Mouse (Mus musculus): ENCODE data around the gene Thoc2. TPM values are rescaled to one million over a fixed set of nuclear protein-coding genes. Genes with fewer than 3 reads are reported as not detected.
A peak's percentile ranks its signal among the peaks of the same experiment; 100 is the strongest.
"Not testable (repeated sequence)": the region's sequence is repeated elsewhere in the genome, so short reads cannot be mapped to it uniquely, and the experiment has no call there.

The Thoc2 gene
- polyA plus RNA-seq (2016; fragmentation: Nextera tagmentation; extraction: Ambion mirVana): 107 and 117 TPM in 2 replicates

DNA sequence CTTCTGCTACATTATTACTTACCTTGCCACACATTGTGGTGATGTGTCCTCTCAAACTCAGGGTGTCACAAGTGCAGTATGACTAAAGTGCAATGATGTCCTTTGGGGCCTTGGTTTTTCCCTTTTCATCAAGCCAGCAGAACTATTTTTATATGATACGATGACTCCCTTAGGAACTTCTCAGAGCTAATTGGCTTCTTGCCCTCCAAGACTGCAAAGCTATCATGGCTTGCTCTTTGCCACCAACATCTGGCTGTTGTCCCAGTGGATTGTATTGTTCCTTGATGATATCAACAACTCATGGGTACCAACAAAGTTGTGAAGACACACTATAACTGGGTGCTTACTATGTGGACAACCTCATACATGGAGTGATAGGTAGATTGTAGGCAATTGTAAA, at the start of gene Thoc2:
TSS of gene Thoc2 (minus strand) at position 101 of the 400 bp plus-strand sequence.
- WGBS: 95% methylated on average over 1 of the region's 1 CpGs
- H3K4me1 ChIP-seq: no peaks in the 10 kb centered on the region
- no peak within 1 kb of the TSS for H3K4me2 ChIP-seq (replicated peaks)

DNA sequence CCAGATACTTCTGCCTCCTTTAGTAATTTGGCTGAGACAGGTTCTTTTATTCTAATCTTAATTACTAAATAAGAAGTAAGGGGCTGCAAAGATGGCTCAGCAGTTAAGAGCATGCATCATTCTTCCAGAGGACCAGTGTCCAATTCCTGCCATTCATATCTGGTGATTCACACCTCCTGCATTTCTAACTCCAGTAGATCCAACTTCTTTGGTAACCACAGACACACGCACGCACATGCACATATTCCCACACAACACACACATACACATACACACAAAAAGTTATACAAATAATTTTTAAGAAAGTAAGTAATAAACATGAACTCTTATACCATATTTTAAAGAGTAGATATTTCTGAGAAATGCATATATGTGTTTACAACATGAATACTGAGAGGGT, 49.6 kb upstream of the Thoc2 start:
- H3K27me3 ChIP-seq: no peaks in the 10 kb centered on the region
- H3K27ac ChIP-seq: no peak overlapping the region
- H3K36me3 ChIP-seq: no peaks in the 10 kb centered on the region
- no peak overlapping the region for H3K4me2 ChIP-seq (replicated peaks)
- no peaks in the 10 kb centered on the region for H3K9me3 ChIP-seq (replicated peaks)
- no peaks in the 10 kb centered on the region for H3K4me1 ChIP-seq
- no peak overlapping the region for H3K9ac ChIP-seq
- no peak for ATAC-seq (ENCODE audit: low FRiP score)
- no peak overlapping the region for H3K4me3 ChIP-seq
- 92% methylated on average over 2 of the region's 2 CpGs for WGBS

More for the DNA sequence above, at the start of gene Thoc2:
- Histone ChIP-seq H3K27me3 (no peaks in the 10 kb centered on the region), H3K9me3 (replicated peaks) (no peaks in the 10 kb centered on the region), H3K4me3 (no peak within 1 kb of the TSS), H3K36me3 (no peaks in the 10 kb centered on the region), H3K9ac (no peak within 1 kb of the TSS), H3K27ac (no peak within 1 kb of the TSS)
- no peak for ATAC-seq (ENCODE audit: low FRiP score)

DNA sequence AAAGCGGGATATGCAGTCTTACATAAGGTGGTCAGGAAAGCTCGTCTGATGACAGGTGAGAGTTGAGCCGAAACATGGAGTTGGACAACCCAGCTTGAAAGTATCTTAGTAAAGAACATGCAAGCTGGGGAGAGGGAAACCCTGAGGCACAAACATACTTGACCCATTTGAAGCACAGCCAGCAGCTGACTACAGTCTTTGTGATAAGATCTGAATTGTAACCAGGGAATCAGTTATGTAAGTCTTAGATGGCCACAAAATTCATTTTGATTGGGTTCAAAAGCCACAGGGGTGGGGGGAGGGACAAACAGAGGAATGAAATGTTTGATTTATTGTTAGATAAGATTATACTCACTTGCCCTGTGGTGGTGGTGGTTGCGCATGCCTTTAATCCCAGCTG, 48.9 kb upstream of the Thoc2 start:
- H3K9ac ChIP-seq: no peak overlapping the region
- 83% methylated on average over 4 of the region's 4 CpGs for WGBS
- no peak overlapping the region for H3K27ac ChIP-seq
- no peaks in the 10 kb centered on the region for H3K27me3 ChIP-seq
- H3K4me1 ChIP-seq: no peaks in the 10 kb centered on the region
- H3K9me3 ChIP-seq (replicated peaks): no peaks in the 10 kb centered on the region
- no peak overlapping the region for H3K4me3 ChIP-seq
- no peak for ATAC-seq (ENCODE audit: low FRiP score)
- no peak overlapping the region for H3K4me2 ChIP-seq (replicated peaks)
- no peaks in the 10 kb centered on the region for H3K36me3 ChIP-seq

DNA sequence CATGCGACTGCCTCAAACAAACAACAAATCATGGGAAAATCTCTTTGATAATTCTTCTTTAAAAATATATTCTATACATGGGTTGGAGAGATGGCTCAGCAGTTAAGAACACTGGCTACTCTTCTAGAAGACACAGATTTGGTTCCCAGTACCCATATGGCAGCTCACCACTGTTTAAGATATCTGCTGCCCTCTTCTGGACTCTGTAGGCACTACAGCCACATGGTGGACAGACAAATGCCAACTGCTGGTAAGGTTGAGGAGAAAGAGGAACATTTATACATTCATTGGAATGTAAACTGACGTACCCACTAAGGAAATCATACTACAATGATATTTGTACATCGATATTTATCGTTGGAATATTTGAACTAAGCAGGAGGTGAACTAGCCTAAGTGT, 36.7 kb upstream of the Thoc2 start:
- Histone ChIP-seq H3K4me2 (replicated peaks) (no peak overlapping the region), H3K36me3 (no peaks in the 10 kb centered on the region), H3K4me3 (no peak overlapping the region), H3K9me3 (replicated peaks) (no peaks in the 10 kb centered on the region), H3K4me1 (no peaks in the 10 kb centered on the region), H3K27ac (no peak overlapping the region), H3K27me3 (no peaks in the 10 kb centered on the region), H3K9ac (no peak overlapping the region)
- no peak for ATAC-seq (ENCODE audit: low FRiP score)
- 65% methylated on average over 4 of the region's 4 CpGs for WGBS

DNA sequence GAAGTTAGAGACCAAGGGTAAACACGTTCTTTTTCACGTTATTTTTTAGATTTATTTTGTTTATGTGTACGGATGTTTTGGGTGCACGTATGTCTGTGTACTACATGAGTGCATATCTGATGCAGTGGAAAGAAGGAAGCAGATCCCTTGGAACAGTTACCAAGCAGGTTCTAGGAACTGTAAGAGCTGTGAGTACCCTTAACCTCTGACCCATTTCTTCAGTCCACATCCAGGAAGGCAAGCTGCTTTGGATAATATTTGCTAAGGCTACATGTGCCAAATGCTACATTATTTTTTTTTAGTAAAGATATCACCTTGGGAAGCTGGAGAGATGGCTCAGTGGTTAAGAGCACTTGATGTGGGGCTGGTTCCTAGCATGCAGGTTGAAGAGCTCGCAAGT, 21.4 kb upstream of the Thoc2 start:
- no peak overlapping the region for H3K9ac ChIP-seq
- H3K9me3 ChIP-seq (replicated peaks): no peaks in the 10 kb centered on the region
- H3K36me3 ChIP-seq: no peaks in the 10 kb centered on the region
- no peak overlapping the region for H3K4me3 ChIP-seq
- H3K27me3 ChIP-seq: no peaks in the 10 kb centered on the region
- no peak for ATAC-seq (ENCODE audit: low FRiP score)
- H3K4me1 ChIP-seq: no peaks in the 10 kb centered on the region
- 90% methylated on average over 5 of the region's 5 CpGs for WGBS
- no peak overlapping the region for H3K27ac ChIP-seq
- no peak overlapping the region for H3K4me2 ChIP-seq (replicated peaks)

DNA sequence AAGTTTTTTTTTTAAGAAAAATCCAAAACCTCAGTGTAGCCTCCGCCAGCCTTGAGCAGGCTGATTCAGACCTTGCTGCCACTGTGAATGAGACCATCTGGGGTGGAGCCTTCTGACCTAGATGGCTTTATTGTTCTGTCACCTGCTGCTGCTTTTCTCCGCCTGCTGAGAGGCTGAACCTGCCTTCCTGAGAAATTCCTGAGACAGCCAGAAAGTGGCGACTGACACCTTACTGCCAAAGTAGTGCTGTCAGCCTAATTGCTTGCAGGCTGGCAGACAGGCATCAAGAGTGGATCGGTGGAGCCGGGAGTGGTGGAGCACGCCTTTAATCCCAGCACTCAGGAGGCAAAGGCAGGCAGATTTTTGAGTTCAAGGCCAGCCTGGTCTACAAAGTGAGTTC, 11.3 kb upstream of the Thoc2 start:
- not testable (repeated sequence) for H3K9me3 ChIP-seq (replicated peaks); ATAC-seq (ENCODE audit: low FRiP score); H3K4me3 ChIP-seq; H3K4me2 ChIP-seq (replicated peaks); H3K27me3 ChIP-seq; H3K27ac ChIP-seq; H3K36me3 ChIP-seq; H3K4me1 ChIP-seq; H3K9ac ChIP-seq
- 51% methylated on average over 6 of the region's 6 CpGs for WGBS

DNA sequence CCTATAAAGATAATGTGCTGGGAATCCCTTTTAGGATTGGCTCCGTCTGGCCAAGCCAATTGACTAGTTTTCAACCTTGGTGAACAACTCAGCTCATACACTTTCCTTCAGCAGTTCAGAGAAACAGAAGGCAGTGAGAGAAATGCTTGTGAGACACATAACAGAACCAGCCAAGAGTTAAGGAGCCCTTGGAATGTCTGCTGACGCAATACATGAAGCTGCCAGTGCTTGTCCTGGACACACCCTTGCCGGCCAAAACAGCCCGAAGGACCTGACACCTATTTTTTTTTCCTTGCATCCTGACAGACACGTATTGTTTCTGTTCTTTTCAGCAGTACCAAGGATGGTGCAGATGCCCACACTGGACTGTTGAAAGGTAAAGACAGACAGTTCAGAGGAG, 4.2 kb upstream of the Thoc2 start:
- Histone ChIP-seq H3K27ac (no peak overlapping the region), H3K4me1 (no peaks in the 10 kb centered on the region), H3K4me2 (replicated peaks) (no peak overlapping the region), H3K9me3 (replicated peaks) (no peaks in the 10 kb centered on the region), H3K9ac (no peak overlapping the region), H3K36me3 (no peaks in the 10 kb centered on the region), H3K4me3 (no peak overlapping the region), H3K27me3 (no peaks in the 10 kb centered on the region)
- 81% methylated on average over 5 of the region's 5 CpGs for WGBS
- no peak for ATAC-seq (ENCODE audit: low FRiP score)

DNA sequence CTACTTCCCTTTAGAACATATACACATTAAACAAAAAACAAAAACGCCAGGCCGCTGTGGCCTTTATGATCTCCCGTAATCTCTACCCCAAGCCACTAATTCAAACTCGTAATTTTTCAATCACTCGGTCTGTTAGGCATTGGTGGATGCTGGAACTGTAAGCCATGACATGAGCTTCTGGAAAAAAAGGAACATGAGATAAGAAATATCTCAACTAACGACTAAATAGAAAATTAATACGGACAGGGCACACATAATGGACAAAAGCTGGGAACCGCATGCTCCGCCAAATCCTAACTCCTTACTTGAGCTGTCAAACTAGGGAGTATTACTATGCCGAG, 8.4 kb downstream of the Thoc2 start:
- Histone ChIP-seq H3K36me3 (no peaks in the 10 kb centered on the region), H3K27me3 (no peaks in the 10 kb centered on the region), H3K27ac (no peak overlapping the region), H3K4me2 (replicated peaks) (peak overlapping the region; percentile 60), H3K9ac (no peak overlapping the region), H3K4me1 (0 out of 2 replicates have a peak, but pooled peaks cover 2% of the 10 kb centered on the region), H3K4me3 (peak overlapping the region; percentile 57), H3K9me3 (replicated peaks) (no peaks in the 10 kb centered on the region)
- 43% methylated on average over 10 of the region's 10 CpGs for WGBS
- peak; percentile 17; the same call in 1 of the 2 replicates for ATAC-seq (ENCODE audit: low FRiP score)

DNA sequence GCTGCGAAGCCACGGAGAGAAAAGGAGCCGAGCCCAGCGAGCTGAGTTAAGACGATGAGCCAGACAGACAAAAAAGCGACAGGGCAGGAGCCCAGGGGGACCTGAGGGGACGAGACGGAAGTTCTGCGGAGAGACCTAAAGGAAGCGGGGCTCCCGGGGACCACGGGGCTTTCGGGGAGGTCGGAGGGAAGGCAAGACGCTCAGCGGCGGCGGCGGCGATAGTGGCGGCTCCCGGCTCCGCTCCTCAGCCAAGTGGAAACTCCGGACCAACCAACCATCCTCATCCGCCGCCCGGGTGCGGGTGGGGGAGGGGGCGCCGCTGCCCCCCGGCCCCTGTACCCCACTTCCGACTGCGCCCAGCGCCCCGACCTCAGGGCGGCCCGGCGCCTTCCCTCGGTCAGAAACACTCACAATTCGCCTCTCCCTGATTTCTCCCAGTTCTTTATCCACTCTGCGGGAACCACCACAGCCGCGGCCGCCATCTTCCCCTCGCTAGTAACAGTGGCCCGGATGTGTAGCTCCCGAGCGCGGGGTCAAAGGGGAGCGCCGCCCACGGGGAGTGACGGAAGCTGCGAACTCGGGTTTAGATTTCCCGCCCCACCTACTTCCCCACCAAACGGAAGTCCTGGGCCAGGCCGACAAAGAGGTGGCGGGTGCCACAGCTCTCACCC, 8.9 kb downstream of the Thoc2 start:
- peak; percentile 96 for ATAC-seq (ENCODE audit: low FRiP score)
- H3K4me2 ChIP-seq (replicated peaks): peak overlapping the region; percentile 60

DNA sequence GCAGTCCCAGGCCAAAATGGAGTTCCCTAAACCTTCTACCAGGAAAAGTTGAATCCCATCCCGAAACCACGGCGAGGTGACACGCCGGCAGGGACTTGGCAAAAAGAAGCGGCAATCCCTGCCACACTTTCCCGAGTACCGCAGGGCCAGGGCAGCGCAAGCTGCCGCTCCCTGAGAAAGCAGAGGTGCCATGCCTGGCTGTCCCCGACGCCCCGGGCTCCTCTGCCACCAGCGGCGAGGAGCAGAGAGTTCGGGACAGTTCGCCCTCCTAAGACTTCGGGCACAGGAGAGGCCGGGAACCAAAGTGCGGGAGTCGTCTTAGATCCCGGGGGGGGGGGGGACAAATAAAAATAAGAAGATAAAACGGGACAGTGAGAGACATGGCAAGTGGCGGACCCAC, 9.5 kb downstream of the Thoc2 start:
- H3K9me3 ChIP-seq (replicated peaks): no peaks in the 10 kb centered on the region
- H3K9ac ChIP-seq: peak overlapping the region; percentile 75
- H3K4me2 ChIP-seq (replicated peaks): peak overlapping the region; percentile 60
- peak; percentile 22; the same call in 1 of the 2 replicates for ATAC-seq (ENCODE audit: low FRiP score)
- H3K4me1 ChIP-seq: 0 out of 2 replicates have a peak, but pooled peaks cover 2% of the 10 kb centered on the region
- no peaks in the 10 kb centered on the region for H3K27me3 ChIP-seq
- 23% methylated on average over 24 of the region's 24 CpGs for WGBS
- peak overlapping the region; percentile 87 for H3K27ac ChIP-seq
- peak overlapping the region; percentile 57 for H3K4me3 ChIP-seq
- no peaks in the 10 kb centered on the region for H3K36me3 ChIP-seq

More for the DNA sequence above, 8.9 kb downstream of the Thoc2 start:
- H3K36me3 ChIP-seq: no peaks in the 10 kb centered on the region
- WGBS: 24% methylated on average over 31 of the region's 59 CpGs
- H3K4me3 ChIP-seq: peak overlapping the region; percentile 57
- H3K9ac ChIP-seq: peak overlapping the region; percentile 75
- H3K9me3 ChIP-seq (replicated peaks): no peaks in the 10 kb centered on the region
- H3K27ac ChIP-seq: peak overlapping the region; percentile 87
- H3K27me3 ChIP-seq: no peaks in the 10 kb centered on the region
- 0 out of 2 replicates have a peak, but pooled peaks cover 2% of the 10 kb centered on the region for H3K4me1 ChIP-seq

DNA sequence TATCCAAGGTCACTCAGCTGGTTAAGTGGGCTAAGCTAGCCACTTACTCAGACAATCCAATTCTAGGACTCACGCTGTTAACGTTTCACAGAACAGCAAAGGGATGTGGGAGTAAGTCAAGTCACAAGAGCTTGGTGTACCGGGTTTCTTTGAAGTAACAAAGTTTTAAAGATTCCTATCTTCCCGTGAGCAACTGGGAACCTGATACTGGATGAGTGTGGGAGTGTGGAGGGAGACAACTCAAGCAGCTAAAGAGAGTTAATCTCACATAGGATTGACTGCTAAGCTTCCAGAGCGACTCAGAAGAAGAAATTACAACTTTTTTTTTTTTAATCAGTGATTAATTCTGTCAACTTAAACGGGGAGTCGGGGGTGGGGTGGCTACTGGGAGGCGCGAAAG, 10.0 kb downstream of the Thoc2 start:
- Histone ChIP-seq H3K4me3 (peak overlapping the region; percentile 57), H3K4me2 (replicated peaks) (peak overlapping the region; percentile 60), H3K9me3 (replicated peaks) (no peaks in the 10 kb centered on the region), H3K36me3 (no peaks in the 10 kb centered on the region), H3K27ac (no peak overlapping the region), H3K9ac (peak overlapping the region; percentile 75), H3K4me1 (0 out of 2 replicates have a peak, but pooled peaks cover 2% of the 10 kb centered on the region), H3K27me3 (no peaks in the 10 kb centered on the region)
- ATAC-seq (ENCODE audit: low FRiP score): no peak
- 19% methylated on average over 9 of the region's 9 CpGs for WGBS

DNA sequence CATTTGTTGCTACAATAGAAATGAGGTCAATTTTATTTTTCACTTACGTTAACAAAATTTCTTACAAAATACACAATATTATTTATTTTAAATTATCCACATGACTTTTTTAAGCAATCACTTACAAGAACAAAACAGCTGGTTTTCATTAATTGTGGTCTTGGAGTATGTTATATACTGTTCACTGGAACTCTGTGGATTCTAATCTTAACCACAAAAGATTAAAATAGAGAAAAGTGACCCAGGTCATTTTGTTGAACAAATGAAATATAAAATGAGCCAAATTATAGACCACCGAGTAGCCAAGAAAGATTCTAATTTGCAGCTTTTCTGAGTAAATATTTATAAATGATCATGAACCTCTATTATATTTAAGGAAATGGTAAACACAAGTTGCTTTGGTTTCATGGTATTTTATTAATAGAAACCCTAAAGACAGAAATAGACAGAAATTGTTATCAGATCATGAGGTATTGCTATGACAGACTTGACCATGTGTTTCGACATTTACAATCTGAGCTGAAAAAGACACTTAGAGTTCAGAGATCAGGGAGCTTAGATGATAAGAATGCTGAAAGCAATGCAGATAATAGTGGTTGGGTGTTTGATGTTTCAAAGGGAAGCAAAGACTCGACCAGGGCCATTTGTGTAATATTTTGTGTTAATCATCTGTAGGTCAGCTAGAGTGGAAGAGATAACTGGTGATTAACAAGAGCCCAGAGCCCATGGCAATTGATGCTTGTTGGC, 35.5 kb downstream of the Thoc2 start:
- H3K9ac ChIP-seq: no peak overlapping the region
- WGBS: 71% methylated on average over 4 of the region's 4 CpGs
- no peak overlapping the region for H3K4me3 ChIP-seq
- H3K27ac ChIP-seq: no peak overlapping the region
- no peaks in the 10 kb centered on the region for H3K4me1 ChIP-seq
- no peaks in the 10 kb centered on the region for H3K9me3 ChIP-seq (replicated peaks)
- H3K36me3 ChIP-seq: no peaks in the 10 kb centered on the region
- ATAC-seq (ENCODE audit: low FRiP score): no peak
- H3K27me3 ChIP-seq: no peaks in the 10 kb centered on the region
- no peak overlapping the region for H3K4me2 ChIP-seq (replicated peaks)

DNA sequence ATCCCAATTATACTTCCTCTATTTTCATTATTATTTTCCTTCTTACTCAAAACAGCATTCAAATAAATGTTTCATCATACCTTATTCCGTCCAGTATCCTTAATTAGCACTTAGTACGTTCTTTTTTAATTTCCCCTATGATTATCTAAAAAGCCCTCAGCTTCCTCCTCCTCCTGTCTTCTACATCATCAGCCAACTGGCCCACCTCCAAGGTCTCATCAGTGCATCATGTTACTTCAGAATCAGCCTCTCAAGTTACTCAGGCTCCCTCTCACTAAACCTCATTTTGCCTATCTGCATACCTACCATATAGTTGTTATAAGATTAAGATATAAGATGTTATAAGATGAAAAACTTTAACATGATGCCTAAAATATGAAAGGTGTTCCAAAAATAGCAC, 43.9 kb downstream of the Thoc2 start:
- Histone ChIP-seq H3K4me3 (no peak overlapping the region), H3K4me1 (no peaks in the 10 kb centered on the region), H3K36me3 (no peaks in the 10 kb centered on the region), H3K4me2 (replicated peaks) (no peak overlapping the region), H3K9ac (no peak overlapping the region), H3K27ac (no peak overlapping the region), H3K9me3 (replicated peaks) (no peaks in the 10 kb centered on the region), H3K27me3 (no peaks in the 10 kb centered on the region)
- 94% methylated on average over 2 of the region's 2 CpGs for WGBS
- no peak for ATAC-seq (ENCODE audit: low FRiP score)

Data from hindbrain, embryonic 12.5 days (tissue).